Comparison of ENCODE assay signal across 21 mouse cellular contexts in the genomic region with DNA sequence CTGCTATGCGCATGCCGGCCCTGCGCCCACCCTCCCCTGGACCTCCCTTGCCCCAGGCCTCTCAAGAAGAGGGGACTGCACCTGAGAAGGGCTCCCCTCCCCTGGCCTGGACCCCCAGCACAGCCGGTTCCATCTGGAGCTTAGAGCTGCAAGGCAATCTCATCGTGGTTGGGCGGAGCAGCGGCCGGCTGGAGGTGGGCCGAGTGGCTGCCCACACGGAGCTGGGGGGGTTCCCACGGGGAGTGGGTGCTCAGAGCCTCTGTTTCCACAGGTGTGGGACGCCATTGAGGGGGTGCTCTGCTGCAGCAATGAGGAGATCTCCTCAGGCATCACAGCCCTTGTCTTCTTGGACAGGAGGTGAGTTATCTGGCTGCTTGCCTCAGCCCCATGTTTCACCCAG. TPM values are rescaled to one million over a fixed set of nuclear protein-coding genes. Genes with fewer than 3 reads are reported as not detected.
DNase-seq lines count a peak whose midpoint lies in the region; ATAC-seq and TF ChIP-seq lines count a peak whose summit lies in the region.
"Had no signal": no experiment of that assay in that cellular context is flagged by ENCODE, and none has a peak within 500 bp of the region (broad histone marks: within the 10 kb centered on the region; RNA-seq: fewer than 3 reads in every experiment).

No protein-coding gene starts in this region.

- no peak overlapping the region for H3K4me2 ChIP-seq in kidney, embryonic 14.5 days (replicated peaks; ENCODE audit: low read depth, low read length)
- no peak overlapping the region for H3K4me2 ChIP-seq in stomach, embryonic 14.5 days (replicated peaks; ENCODE audit: low read depth, low read length)
- no peak overlapping the region for H3K4me2 ChIP-seq in stomach, postnatal 0 days (replicated peaks; ENCODE audit: low read depth)
- H3K4me2 ChIP-seq: forebrain, embryonic 12.5 days had no signal

- TF ChIP-seq EP300 in stomach, postnatal 0 days (optimal IDR thresholded peaks at IDR 0.05) = no peak

- peak; percentile 10; the same call in 1 of the 2 replicates for ATAC-seq in kidney, embryonic 14.5 days (ENCODE audit: low FRiP score, low TSS enrichment)
- 0 out of 2 replicates have a peak, but pooled peaks have one; percentile 21 for ATAC-seq in stomach, embryonic 14.5 days (ENCODE audit: insufficient number of reproducible peaks, insufficient read depth, low FRiP score, low read depth)
- no peak for ATAC-seq in stomach, postnatal 0 days (ENCODE audit: low FRiP score, low TSS enrichment)
- ATAC-seq in granulocyte monocyte progenitor cell, adult 5-6 weeks (replicated peaks; ENCODE audit: poor library complexity, severe bottlenecking) = no peak
- ATAC-seq: inflammation-experienced regulatory T-cells, adult 6 months had no signal

- no peak for DNase-seq in heart, embryonic 10.5 days (ENCODE audit: low spot score)
- DNase-seq in heart, postnatal 14 days = no peak
- no peak for DNase-seq in kidney, adult 9 months
- no peak for DNase-seq in stomach, postnatal 0 days (ENCODE audit: low spot score)
- DNase-seq: cerebellum, adult 2 months; cerebellum, postnatal 36 days; heart, adult 2 months; layer of hippocampus, postnatal 36 days; lung, postnatal 4 days; thymus, postnatal 36 days had no signal

- H3K36me3 ChIP-seq in heart, embryonic 10.5 days = peaks cover 78% of the 10 kb centered on the region
- H3K36me3 ChIP-seq in kidney, embryonic 14.5 days (ENCODE audit: control insufficient read depth, insufficient read depth, low read length) = peaks cover 65% of the 10 kb centered on the region
- peaks cover 47% of the 10 kb centered on the region for H3K36me3 ChIP-seq in stomach, embryonic 14.5 days (ENCODE audit: control insufficient read depth, insufficient read depth, low read length)
- peaks cover 26% of the 10 kb centered on the region for H3K36me3 ChIP-seq in stomach, postnatal 0 days (ENCODE audit: control insufficient read depth, insufficient read depth, low read length)

- WGBS in heart, embryonic 10.5 days = 69% methylated on average over 12 of the region's 12 CpGs
- 80% methylated on average over 12 of the region's 12 CpGs for WGBS in kidney, embryonic 14.5 days
- WGBS in stomach, embryonic 14.5 days = 76% methylated on average over 12 of the region's 12 CpGs
- WGBS in stomach, postnatal 0 days = 72% methylated on average over 12 of the region's 12 CpGs

- TF ChIP-seq CTCF in stomach, postnatal 0 days (IDR thresholded peaks at IDR 0.05; ENCODE audit: low read depth) = no peak

- intact Hi-C loops in heart, postnatal 14 days (cut with DNase I) = no loop called here

- no peak overlapping the region for H3K9ac ChIP-seq in kidney, embryonic 14.5 days (ENCODE audit: low read depth, low read length)
- no peak overlapping the region for H3K9ac ChIP-seq in stomach, embryonic 14.5 days (replicated peaks; ENCODE audit: low read depth, low read length)
- no peak overlapping the region for H3K9ac ChIP-seq in stomach, postnatal 0 days (ENCODE audit: low read length)
- H3K9ac ChIP-seq: forebrain, embryonic 12.5 days; liver, embryonic 14.5 days; lung, embryonic 15.5 days had no signal

- H3K27ac ChIP-seq in heart, embryonic 10.5 days = no peak overlapping the region
- no peak overlapping the region for H3K27ac ChIP-seq in kidney, embryonic 14.5 days (ENCODE audit: low read depth, low read length)
- H3K27ac ChIP-seq in stomach, embryonic 14.5 days (ENCODE audit: low read length) = no peak overlapping the region
- no peak overlapping the region for H3K27ac ChIP-seq in stomach, postnatal 0 days (replicated peaks)
- H3K27ac ChIP-seq: forebrain, embryonic 12.5 days; heart, adult 2 months; layer of hippocampus, adult 2 months; liver, embryonic 14.5 days; lung, embryonic 15.5 days had no signal

- H3K9me3 ChIP-seq in heart, embryonic 10.5 days = no peaks in the 10 kb centered on the region
- no peaks in the 10 kb centered on the region for H3K9me3 ChIP-seq in kidney, embryonic 14.5 days (ENCODE audit: control insufficient read depth, low read length)
- no peaks in the 10 kb centered on the region for H3K9me3 ChIP-seq in stomach, embryonic 14.5 days (ENCODE audit: control insufficient read depth, low read depth, low read length)
- H3K9me3 ChIP-seq in stomach, postnatal 0 days (ENCODE audit: control insufficient read depth, low read length) = no peaks in the 10 kb centered on the region
- H3K9me3 ChIP-seq: forebrain, embryonic 12.5 days; lung, embryonic 15.5 days had no signal

- 0 out of 2 replicates have a peak, but pooled peaks cover 15% of the 10 kb centered on the region for H3K27me3 ChIP-seq in heart, embryonic 10.5 days (ENCODE audit: insufficient read depth, poor library complexity, severe bottlenecking)
- no peaks in the 10 kb centered on the region for H3K27me3 ChIP-seq in kidney, embryonic 14.5 days (ENCODE audit: control insufficient read depth, insufficient read depth, low read length)
- no peaks in the 10 kb centered on the region for H3K27me3 ChIP-seq in stomach, embryonic 14.5 days (ENCODE audit: control insufficient read depth, insufficient read depth, low read length)
- no peaks in the 10 kb centered on the region for H3K27me3 ChIP-seq in stomach, postnatal 0 days (ENCODE audit: control insufficient read depth, insufficient read depth, low read length)
- H3K27me3 ChIP-seq: CH12.LX; forebrain, embryonic 12.5 days; lung, embryonic 15.5 days had no signal

- H3K4me1 ChIP-seq in heart, embryonic 10.5 days = peaks cover 14% of the 10 kb centered on the region
- no peaks in the 10 kb centered on the region for H3K4me1 ChIP-seq in kidney, embryonic 14.5 days (ENCODE audit: control insufficient read depth, insufficient read depth, low read length)
- no peaks in the 10 kb centered on the region for H3K4me1 ChIP-seq in stomach, embryonic 14.5 days (ENCODE audit: control insufficient read depth, insufficient read depth, low read length)
- no peaks in the 10 kb centered on the region for H3K4me1 ChIP-seq in stomach, postnatal 0 days (replicated peaks; ENCODE audit: control insufficient read depth, insufficient read depth)
- H3K4me1 ChIP-seq: forebrain, embryonic 12.5 days had no signal

- H3K4me3 ChIP-seq in heart, embryonic 10.5 days = 0 out of 2 replicates have a peak overlapping the region, but pooled peaks have one; percentile 41
- no peak overlapping the region for H3K4me3 ChIP-seq in kidney, embryonic 14.5 days (ENCODE audit: low read length)
- H3K4me3 ChIP-seq in stomach, embryonic 14.5 days (ENCODE audit: low read depth, low read length) = no peak overlapping the region
- H3K4me3 ChIP-seq in stomach, postnatal 0 days (ENCODE audit: low read depth, low read length) = no peak overlapping the region
- H3K4me3 ChIP-seq: forebrain, embryonic 12.5 days; heart, adult 2 months; layer of hippocampus, adult 2 months; lung, embryonic 15.5 days had no signal

RNA-seq across cellular contexts. Expression of gene Ptpn23, which starts 26.7 kb away (rescaled TPM):
- 14.6 and 18.4 TPM in 2 replicates for polyA plus RNA-seq in heart, embryonic 10.5 days (2016; fragmentation: Nextera tagmentation; extraction: Ambion mirVana)
- total RNA-seq in heart, postnatal 14 days (2021) = 10 to 100 TPM; 15.4 to 17.6 TPM
- 16.1 and 18.6 TPM in 2 replicates for polyA plus RNA-seq in kidney, embryonic 14.5 days (2014; fragmentation: Nextera tagmentation; extraction: Ambion mirVana)
- polyA plus RNA-seq in stomach, embryonic 14.5 days (2014; fragmentation: Nextera tagmentation; extraction: Ambion mirVana) = 19.3 and 21.3 TPM in 2 replicates
- polyA plus RNA-seq in stomach, postnatal 0 days (2015; fragmentation: Nextera tagmentation; extraction: Ambion mirVana) = 6.3 and 7.8 TPM in 2 replicates
- total RNA-seq in granulocyte monocyte progenitor cell, adult 5-6 weeks (2014; fragmentation: Nextera tagmentation) = 12.7 and 17.7 TPM in 2 replicates
- 3.0 and 3.2 TPM in 2 replicates for total RNA-seq in granulocyte monocyte progenitor cell, adult 5-6 weeks (2017)

RNA-seq across cellular contexts. Expression of gene Ngp, which starts 38.3 kb away (rescaled TPM):
- polyA plus RNA-seq in heart, embryonic 10.5 days (2016; fragmentation: Nextera tagmentation; extraction: Ambion mirVana) = not detected in 2 replicates
- total RNA-seq in heart, postnatal 14 days (2021) = 1 to 10 TPM in 1 of 2 experiments, under 1 TPM in 1; 0.69 to 1.5 TPM
- not detected in 2 replicates for polyA plus RNA-seq in kidney, embryonic 14.5 days (2014; fragmentation: Nextera tagmentation; extraction: Ambion mirVana)
- 9.6 and 13.1 TPM in 2 replicates for polyA plus RNA-seq in stomach, embryonic 14.5 days (2014; fragmentation: Nextera tagmentation; extraction: Ambion mirVana)
- polyA plus RNA-seq in stomach, postnatal 0 days (2015; fragmentation: Nextera tagmentation; extraction: Ambion mirVana) = 2.4 and 2.5 TPM in 2 replicates
- total RNA-seq in granulocyte monocyte progenitor cell, adult 5-6 weeks (2014; fragmentation: Nextera tagmentation) = 1.7 and 87.9 TPM in 2 replicates
- total RNA-seq in granulocyte monocyte progenitor cell, adult 5-6 weeks (2017) = 228 and 233 TPM in 2 replicates
- total RNA-seq: CH12.LX; gastrocnemius, adult 8-10 months; heart, adult 2 months; layer of hippocampus, adult 2 months; layer of hippocampus, postnatal 36 days had no signal
- polyA plus RNA-seq: adrenal gland, adult 2 months had no signal

RNA-seq across cellular contexts. Expression of gene Scap, which starts 48.2 kb away (rescaled TPM):
- polyA plus RNA-seq in heart, embryonic 10.5 days (2016; fragmentation: Nextera tagmentation; extraction: Ambion mirVana) = 27.9 and 30.7 TPM in 2 replicates
- total RNA-seq in heart, postnatal 14 days (2021) = 10 to 100 TPM; 26.4 to 27.6 TPM
- polyA plus RNA-seq in kidney, embryonic 14.5 days (2014; fragmentation: Nextera tagmentation; extraction: Ambion mirVana) = 33.0 and 37.5 TPM in 2 replicates
- polyA plus RNA-seq in stomach, embryonic 14.5 days (2014; fragmentation: Nextera tagmentation; extraction: Ambion mirVana) = 28.4 and 32.3 TPM in 2 replicates
- 31.6 and 32.9 TPM in 2 replicates for polyA plus RNA-seq in stomach, postnatal 0 days (2015; fragmentation: Nextera tagmentation; extraction: Ambion mirVana)
- 31.4 and 56.3 TPM in 2 replicates for total RNA-seq in granulocyte monocyte progenitor cell, adult 5-6 weeks (2014; fragmentation: Nextera tagmentation)
- total RNA-seq in granulocyte monocyte progenitor cell, adult 5-6 weeks (2017) = 24.1 and 43.1 TPM in 2 replicates

Comparison
In these comparisons a context has a peak if more than half of its experiments do, and no peak if none do; other contexts are left out.
1. ATAC-seq: peak in kidney, embryonic 14.5 days (single experiment) and stomach, embryonic 14.5 days (single experiment); none in stomach, postnatal 0 days (single experiment) and granulocyte monocyte progenitor cell, adult 5-6 weeks (single experiment).